Mouse (Mus musculus) macrophage (primary cell): Measurements from ENCODE around the gene Car14. TPM values are rescaled to one million over a fixed set of nuclear protein-coding genes. Genes with fewer than 3 reads are reported as not detected.

Experiments
- H3K27ac ChIP-seq: fragments of 350-480 bp; formaldehyde crosslinking; 2 replicates; pipeline ENCODE4 v1.9.0; 2021
- H3K36me3 ChIP-seq: fragments of 350-480 bp; formaldehyde crosslinking; 2 replicates; pipeline ENCODE4 v1.9.0; 2021; ENCODE audit errors: inconsistent target
- H3K4me3 ChIP-seq: fragments of 350-480 bp; formaldehyde crosslinking; 2 replicates; pipeline ENCODE4 v1.9.0; 2021; ENCODE audit errors: inconsistent target
- H3K79me2 ChIP-seq: fragments of 350-480 bp; formaldehyde crosslinking; 2 replicates; pipeline ENCODE4 v1.9.0; 2021; ENCODE audit errors: inconsistent target
- WGBS: methylation state at CpG from one replicate; pipeline ENCODE4 v1.1.7; 2026; ENCODE audit warnings: inconsistent platforms; ENCODE audit not compliant: missing documents; 5-methylcytosine and 5-hydroxymethylcytosine counted together
- polyA plus RNA-seq: library from polyadenylated mRNA; stranded (reverse); fragments of 250-400 nt; gene quantifications from 3 replicates; pipeline ENCODE4 v1.2.4, GENCODE M21; 2018; ENCODE audit warnings: inconsistent platforms

Car14 gene
- polyA plus RNA-seq, 1 experiment from 2014 or later, result not detected

DNA sequence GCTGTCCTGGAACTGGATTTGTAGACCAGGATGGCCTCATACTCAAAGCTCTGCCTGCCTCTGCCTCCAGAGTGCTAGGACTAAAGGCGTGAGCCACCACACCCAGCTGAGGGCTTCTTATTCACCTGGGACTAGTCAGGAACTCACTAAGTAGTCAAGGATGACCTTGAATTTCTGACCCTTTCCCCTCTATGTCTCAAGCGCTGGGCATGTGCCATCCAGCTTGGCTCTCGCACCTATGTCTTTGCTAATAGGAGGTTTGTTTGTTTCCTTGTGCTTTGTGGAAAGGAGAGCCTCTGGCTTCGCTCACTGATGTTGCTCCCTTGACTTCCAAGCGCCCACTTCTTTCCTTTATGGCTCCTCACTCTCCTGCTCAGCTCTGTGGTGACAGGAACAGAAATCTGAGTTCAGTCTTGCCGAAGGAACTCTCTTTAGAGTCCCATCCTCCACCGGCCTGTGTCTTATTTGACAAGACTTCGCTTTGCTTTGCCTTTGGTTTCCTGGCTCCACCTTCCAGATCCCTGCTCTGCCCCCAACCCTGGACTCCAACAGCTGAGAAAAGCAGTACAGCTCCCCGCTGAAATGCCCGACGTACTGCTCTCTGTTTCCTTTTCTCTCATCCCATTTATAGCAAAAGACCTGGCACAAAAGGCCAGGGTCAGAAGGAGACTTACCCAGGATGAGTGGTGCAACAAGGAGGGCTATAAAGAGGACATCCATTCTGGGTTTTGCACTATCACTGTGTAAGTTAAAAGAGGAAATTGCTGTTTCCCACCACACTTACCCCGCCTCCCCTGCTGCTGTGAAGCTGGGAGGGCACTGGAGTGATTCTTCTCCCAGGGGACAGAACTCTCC is 13.1 kb downstream of the Car14 start, which contains the start of gene BC028528:
TSS of gene BC028528 (minus strand) at position 795 of the 855 bp plus-strand sequence.
- Histone ChIP-seq H3K36me3 (peaks cover 10% of the 10 kb centered on the region), H3K79me2 (peaks cover 43% of the 10 kb centered on the region), H3K27ac (peak within 1 kb of the TSS; percentile 82), H3K4me3 (peak within 1 kb of the TSS; percentile 52)
- 9% methylated on average over 12 of the region's 12 CpGs for WGBS

DNA sequence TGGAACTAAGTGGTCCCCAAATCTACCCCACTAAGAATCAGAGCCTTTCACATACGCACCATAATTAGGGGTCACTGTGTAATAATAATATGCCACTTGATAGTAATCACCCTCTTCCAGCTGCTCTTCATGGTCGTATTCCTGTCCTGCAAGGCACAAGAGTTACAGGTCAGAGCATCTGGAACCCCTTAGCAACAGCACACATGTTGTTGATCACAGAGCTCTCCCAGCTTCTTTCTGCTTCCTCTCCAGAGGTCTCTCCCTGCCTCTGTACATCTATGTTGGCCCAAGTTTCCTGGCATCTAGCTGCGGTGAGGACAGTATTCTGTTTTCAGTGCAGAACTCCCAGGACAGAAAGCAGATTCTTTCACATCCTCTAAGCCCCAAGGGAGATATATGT is 14.8 kb downstream of the Car14 start:
- peaks cover 26% of the 10 kb centered on the region for H3K36me3 ChIP-seq
- H3K79me2 ChIP-seq, result peaks cover 29% of the 10 kb centered on the region
- no peak overlapping the region for H3K27ac ChIP-seq
- no peak overlapping the region for H3K4me3 ChIP-seq
- WGBS, result 94% methylated on average over 3 of the region's 3 CpGs

DNA sequence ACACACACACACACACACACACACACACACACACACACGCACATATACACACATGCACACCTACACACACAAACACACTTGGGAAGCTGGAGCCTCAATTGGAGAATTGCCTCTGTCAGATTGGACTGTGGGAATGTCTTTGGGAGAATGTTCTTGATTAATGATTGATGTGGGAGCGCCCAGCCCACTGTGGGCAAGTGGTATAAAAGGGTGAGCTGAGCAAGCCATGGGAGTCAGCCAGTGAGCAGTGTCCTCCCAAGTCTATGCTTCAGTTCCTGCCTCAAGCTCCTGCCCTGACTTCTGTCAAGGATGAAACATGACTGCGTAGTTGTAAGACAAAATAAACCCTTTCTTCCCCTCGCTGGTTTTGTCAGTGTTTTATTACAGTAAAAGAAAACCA is 16.9 kb downstream of the Car14 start:
- Histone ChIP-seq H3K27ac (no peak overlapping the region), H3K4me3 (no peak overlapping the region), H3K36me3 (peaks cover 31% of the 10 kb centered on the region), H3K79me2 (peaks cover 23% of the 10 kb centered on the region)
- WGBS, result 83% methylated on average over 3 of the region's 4 CpGs

DNA sequence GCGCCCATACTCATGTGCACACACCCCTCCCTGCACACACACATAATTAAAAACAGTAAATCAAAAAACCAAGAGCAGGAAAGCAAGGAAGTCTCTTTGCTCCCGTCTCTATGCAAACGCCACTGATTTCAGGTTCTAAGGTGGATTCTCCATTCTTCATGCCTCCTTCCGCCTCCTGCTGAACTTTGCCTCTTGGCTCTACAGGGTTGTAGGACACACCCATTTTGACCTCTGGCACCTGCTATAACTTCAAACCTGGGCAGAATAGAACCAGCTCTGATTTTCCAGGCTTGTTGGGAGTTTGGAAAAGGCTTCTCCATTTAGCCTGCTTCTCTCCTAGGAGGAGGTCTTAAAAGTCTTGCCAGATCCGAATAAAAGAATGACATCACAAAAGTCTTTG is 20.1 kb downstream of the Car14 start:
- H3K4me3 ChIP-seq, result no peak overlapping the region
- 97% methylated on average over 5 of the region's 5 CpGs for WGBS
- H3K27ac ChIP-seq, result no peak overlapping the region
- H3K79me2 ChIP-seq, result peaks cover 4% of the 10 kb centered on the region; the same call in 1 of the 2 replicates
- peaks cover 31% of the 10 kb centered on the region for H3K36me3 ChIP-seq

DNA sequence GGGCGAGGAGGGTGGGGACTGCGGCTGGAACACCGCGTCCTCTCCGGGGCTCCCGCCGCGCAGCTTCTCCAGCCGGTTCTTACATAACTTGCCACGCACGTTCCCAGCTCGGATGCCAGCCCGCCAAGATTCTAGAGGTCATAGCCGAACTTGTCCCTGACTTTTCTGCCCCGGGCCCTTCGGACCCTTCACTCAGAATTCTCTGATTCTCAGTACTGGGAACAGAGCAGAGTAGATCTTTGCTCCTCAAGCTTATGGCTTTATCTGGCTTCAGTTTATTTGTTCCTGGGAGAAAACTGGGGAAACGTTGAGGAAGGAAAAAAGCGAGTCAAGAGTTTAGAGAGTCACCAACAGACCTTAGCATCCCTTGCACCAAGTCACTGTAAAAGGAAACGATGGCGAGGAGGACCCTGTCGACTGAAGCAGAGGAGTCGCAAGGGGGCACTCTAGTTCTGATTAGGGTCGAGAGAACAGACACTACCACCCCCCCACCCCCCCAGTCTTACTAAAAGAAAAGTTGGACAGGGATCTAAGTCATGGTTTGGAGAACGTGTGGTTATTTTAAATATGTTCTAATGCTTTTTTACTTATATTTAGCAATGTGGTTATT is 21.6 kb downstream of the Car14 start:
- Histone ChIP-seq H3K4me3 (peak overlapping the region; percentile 56), H3K36me3 (peaks cover 31% of the 10 kb centered on the region), H3K79me2 (no peaks in the 10 kb centered on the region), H3K27ac (peak overlapping the region; percentile 40)
- 2% methylated on average over 23 of the region's 24 CpGs for WGBS

DNA sequence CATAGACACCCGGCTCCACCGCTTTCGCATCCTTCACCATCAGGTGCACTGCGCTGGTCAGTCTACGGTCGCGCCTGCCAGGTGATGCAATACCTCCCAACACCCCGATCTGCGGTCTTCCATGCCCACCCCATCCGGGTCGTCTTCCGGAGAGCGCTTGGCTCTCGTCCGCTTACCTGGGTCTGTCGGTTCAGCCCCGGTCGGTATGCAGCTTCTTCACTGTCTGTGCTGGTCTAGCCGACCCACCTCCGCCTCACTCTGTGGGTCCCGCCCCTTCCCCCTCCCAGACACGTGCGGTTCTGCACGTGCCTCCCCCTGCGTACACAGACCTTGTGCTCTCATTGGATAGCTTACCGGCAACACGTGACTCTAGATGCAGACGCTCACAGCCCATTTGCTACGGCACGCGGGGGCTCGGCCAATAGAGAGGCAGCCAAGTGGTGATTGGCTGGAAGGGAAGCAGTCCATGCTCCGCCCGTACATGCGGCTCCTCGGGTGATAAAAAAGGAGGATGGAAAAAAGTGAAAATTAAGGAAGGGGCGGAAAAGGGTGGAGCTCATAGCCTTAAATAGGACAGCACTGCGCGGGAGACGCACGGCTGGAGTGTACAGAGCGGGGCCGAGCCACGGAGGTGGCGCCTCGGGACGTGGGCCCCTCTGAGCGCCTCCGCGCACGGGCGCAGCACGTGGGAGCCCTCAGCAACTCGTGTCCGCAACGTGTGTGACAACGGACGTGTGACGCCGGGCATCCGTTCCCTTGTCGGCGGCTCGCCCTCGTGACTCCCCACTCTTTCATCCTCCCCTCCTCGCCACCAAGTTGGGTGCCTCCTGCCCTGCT is 22.3 kb downstream of the Car14 start, which contains the start of gene Ciart:
TSS of gene Ciart (minus strand) at position 273 of the 837 bp plus-strand sequence.
- Histone ChIP-seq H3K36me3 (peaks cover 29% of the 10 kb centered on the region), H3K79me2 (no peaks in the 10 kb centered on the region), H3K27ac (peak within 1 kb of the TSS; percentile 40), H3K4me3 (peak within 1 kb of the TSS; percentile 56)
- WGBS, result 1% methylated on average over 65 of the region's 66 CpGs

DNA sequence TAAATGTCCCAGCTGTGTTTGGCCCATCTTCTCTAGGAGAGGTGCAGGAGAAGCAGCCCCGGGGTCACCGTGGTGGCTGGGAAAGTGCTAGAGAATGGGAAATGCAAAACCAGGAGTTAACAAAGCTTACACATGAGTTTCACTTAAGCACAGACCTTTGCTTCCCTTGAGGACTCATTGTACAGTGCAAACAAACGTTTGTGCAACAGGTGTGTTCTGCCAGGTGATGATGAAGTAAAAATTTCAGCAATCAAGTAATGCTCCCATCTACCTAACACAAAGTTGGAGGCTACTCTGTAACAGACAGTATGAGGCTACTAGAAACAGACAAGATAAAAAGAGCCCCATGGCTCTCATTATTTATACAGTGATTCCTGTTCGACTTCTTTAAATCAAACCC is 25.4 kb downstream of the Car14 start:
- Histone ChIP-seq H3K36me3 (no peaks in the 10 kb centered on the region; the same call in 1 of the 2 replicates), H3K27ac (no peak overlapping the region), H3K4me3 (no peak overlapping the region), H3K79me2 (no peaks in the 10 kb centered on the region; the same call in 1 of the 2 replicates)
- WGBS, result 92% methylated on average over 4 of the region's 4 CpGs

DNA sequence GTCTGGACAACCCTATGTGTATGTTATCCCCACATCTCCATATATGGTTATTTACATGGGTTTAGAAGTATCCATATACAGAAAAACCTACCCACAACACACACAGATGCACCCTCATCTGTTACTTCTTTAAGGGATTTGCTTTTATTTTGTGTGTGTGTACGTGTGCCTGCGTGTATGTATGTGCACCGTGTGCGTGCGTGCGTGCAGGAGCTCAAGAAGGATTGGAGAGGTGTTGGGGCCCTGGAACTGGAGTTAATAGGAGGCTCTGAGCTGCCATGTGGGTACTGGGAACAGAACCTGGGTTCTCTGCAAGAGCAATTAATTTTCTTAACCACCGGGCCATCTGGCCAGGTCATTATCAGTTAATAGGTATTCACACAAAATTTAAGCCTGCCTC is 32.4 kb downstream of the Car14 start:
- H3K27ac ChIP-seq, result peak overlapping the region; percentile 64; the same call in 1 of the 2 replicates
- peaks cover 61% of the 10 kb centered on the region for H3K79me2 ChIP-seq
- peak overlapping the region; percentile 83 for H3K4me3 ChIP-seq
- peaks cover 25% of the 10 kb centered on the region for H3K36me3 ChIP-seq
- WGBS, result 89% methylated on average over 7 of the region's 7 CpGs

DNA sequence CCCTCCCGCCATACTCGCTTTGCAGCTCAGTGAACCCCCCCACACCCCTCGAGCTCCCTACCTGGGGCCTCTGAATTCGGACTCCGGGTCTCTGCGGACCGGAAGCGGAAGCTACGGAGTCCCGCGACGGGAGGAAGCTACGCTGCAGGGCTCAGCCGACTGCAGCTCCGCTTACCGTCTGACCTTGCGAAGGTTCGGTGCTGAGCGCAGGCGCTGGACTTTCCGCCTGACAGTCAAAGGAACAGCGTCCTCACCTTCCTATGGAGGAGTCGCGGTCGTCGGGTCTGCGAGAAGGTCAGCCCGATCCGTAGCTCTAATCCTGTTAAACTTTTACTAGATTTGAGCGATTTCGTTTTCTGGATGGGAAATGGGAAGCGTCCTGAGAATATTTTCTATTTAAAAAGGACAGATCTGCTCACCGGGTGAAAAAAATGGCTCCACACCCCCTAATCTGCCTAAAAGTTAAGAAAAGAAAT is 33.1 kb downstream of the Car14 start, which contains the start of gene Mrps21:
TSS of gene Mrps21 (minus strand) at position 128 of the 476 bp plus-strand sequence.
- Histone ChIP-seq H3K36me3 (peaks cover 27% of the 10 kb centered on the region), H3K27ac (peak within 1 kb of the TSS; percentile 64), H3K4me3 (peak within 1 kb of the TSS; percentile 83), H3K79me2 (peaks cover 68% of the 10 kb centered on the region)
- 0% methylated on average over 33 of the region's 33 CpGs for WGBS

DNA sequence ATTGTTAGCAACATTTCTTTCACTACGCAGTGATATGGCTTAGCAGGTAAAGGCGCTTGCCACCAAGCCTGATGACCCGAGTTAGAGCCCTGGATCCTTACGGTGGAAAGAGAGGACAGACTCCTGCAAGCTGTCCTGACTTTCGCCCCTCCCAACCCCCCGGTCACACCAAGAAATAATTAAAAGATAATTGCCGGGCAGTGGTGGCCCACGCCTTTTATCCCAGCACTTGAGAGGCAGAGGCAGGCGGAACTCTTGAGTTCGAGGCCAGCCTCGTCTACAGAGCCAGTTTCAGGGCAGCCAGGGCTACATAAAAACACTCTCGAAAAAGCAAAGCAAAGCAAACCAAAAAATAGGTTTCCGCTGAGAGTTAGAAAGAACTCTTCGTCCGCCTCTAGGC is 33.5 kb downstream of the Car14 start:
- H3K36me3 ChIP-seq, result peaks cover 27% of the 10 kb centered on the region
- WGBS, result 8% methylated on average over 14 of the region's 15 CpGs
- peaks cover 68% of the 10 kb centered on the region for H3K79me2 ChIP-seq
- peak overlapping the region; percentile 83 for H3K4me3 ChIP-seq
- peak overlapping the region; percentile 64 for H3K27ac ChIP-seq

DNA sequence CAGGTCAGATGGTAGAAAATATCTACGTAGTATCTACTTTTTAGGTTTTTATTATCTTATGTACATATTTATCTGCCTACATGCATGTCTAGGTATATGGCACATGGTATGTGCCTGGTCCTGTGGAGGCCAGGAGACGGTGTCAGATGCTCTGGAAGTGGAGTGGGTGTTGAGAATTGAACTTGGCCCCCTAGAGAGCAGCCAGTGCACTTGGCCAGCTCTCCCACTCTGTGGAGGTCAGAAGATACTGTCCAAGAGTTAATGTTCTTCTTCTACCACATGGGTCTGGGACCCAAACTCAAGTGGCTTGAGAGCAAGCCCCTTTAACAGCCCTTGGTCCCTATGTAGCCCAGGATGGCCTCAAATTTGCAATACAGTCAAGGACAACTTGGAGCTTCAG is 37.1 kb downstream of the Car14 start:
- peaks cover 66% of the 10 kb centered on the region for H3K79me2 ChIP-seq
- H3K27ac ChIP-seq, result no peak overlapping the region
- 100% methylated on average over 2 of the region's 2 CpGs for WGBS
- H3K4me3 ChIP-seq, result no peak overlapping the region
- peaks cover 53% of the 10 kb centered on the region for H3K36me3 ChIP-seq

DNA sequence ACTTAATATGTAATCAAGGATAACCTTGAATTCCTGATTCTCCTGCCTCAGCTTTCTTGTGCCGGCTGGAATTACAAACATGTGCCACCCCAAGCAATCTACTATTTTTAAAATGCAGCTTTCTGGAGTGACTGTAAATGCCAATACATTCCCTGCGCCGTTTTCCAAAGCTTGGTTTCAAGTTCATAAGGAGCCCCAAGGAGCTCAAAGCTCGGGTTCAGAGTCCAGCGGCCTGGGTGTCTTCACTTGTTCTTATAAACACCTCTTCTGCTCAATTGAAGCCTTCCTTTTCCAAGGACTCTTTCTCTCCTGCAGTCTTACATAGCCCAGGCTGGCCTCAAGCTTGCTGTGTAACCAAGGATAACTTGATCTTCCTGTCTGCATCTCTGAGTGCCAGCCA is 38.4 kb downstream of the Car14 start:
- no peak overlapping the region for H3K4me3 ChIP-seq
- peaks cover 53% of the 10 kb centered on the region for H3K36me3 ChIP-seq
- whole genome bisulfite sequencing, result 87% methylated on average over 5 of the region's 5 CpGs
- peaks cover 53% of the 10 kb centered on the region for H3K79me2 ChIP-seq
- H3K27ac ChIP-seq, result no peak overlapping the region

DNA sequence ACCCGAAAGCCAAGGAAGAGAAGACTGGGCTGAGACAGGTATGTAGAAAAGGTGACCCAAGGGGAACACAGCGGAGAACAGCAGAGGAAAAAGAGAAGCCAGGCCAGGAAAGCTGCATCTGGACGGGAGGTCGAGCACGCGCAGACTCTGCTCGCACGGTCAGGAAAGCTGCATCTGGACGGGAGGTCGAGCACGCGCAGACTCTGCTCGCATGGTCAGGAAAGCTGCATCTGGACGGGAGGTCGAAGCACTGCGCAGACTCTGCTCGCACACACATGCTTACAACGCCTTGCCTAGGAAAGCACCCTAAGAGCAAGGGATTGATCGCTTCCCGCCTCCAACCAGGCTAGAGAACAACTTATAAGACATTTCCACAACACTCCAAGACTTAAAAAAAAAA is 38.9 kb downstream of the Car14 start:
- 95% methylated on average over 20 of the region's 20 CpGs for WGBS
- peaks cover 48% of the 10 kb centered on the region for H3K79me2 ChIP-seq
- H3K4me3 ChIP-seq, result no peak overlapping the region
- H3K27ac ChIP-seq, result no peak overlapping the region
- H3K36me3 ChIP-seq, result peaks cover 53% of the 10 kb centered on the region

DNA sequence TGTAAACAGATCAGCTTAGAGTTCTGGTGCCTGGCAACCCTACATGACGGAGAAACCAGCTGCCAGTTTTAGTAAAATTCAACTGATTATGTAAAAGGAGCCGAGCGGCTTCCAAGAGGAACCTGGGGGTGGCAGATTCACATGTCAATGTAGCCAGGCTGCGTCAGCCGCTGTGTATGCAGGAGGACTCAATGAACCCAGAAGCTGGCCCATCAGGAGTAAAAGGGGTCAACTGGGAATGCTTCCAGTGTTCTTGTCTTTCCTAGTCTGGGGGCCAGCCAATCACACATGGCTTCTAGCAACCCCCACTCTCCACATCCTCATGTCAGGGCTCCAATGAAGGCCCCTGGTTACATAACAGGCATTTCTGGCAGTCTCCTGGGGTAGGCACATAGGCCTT is 39.4 kb downstream of the Car14 start:
- 95% methylated on average over 5 of the region's 5 CpGs for WGBS
- H3K79me2 ChIP-seq, result peaks cover 43% of the 10 kb centered on the region
- H3K4me3 ChIP-seq, result no peak overlapping the region
- H3K27ac ChIP-seq, result no peak overlapping the region
- peaks cover 53% of the 10 kb centered on the region for H3K36me3 ChIP-seq
